Mouse (Mus musculus): ENCODE results near the gene Alad.

- TF ChIP-seq CTCF (IDR thresholded peaks at IDR 0.05; ENCODE audit: low read depth), result no peak
- no peak for TF ChIP-seq EP300 (IDR thresholded peaks at IDR 0.05; ENCODE audit: low read depth)
Measured at GRCm38 (mm10) chr4:62501534-62501933, 18.2 kb downstream of the Alad start.
